Mouse (Mus musculus): ENCODE data around the gene Atxn2l.

The Atxn2l gene

DNA sequence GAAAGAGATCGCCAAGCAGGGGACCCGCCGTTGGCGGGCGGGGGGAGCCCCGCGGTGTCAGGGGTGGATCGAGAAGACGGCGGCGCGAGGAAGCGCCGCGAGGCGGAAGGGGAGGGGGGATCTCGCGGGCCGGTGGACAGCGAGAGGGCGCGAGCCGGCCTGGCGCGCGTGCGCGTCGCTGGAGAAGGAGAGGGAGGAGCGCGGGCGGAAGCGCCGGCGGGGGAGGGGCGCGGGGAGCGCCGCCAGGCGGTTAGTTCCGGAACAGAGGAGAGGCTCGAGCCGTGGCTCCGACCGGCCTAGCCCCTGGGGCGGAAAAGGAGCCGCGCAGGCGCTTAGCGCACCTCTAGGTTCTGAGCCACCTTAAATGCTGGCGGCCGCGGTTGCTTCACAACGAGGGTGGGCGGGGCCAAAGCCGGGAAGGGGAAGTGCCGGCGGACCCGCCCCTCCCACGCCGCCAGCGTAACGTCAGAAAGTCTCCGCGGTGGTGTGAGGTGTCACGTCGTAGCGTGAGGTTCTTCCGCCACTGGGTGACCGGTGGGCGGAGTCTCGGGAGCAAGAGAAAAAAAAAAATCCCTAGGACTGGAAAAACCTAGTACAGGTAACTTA is at the start of gene Atxn2l:
TSS of gene Atxn2l (minus strand) at position 165 of the 606 bp plus-strand sequence.
- peak; percentile 100 for DNase-seq (ENCODE audit: low read depth, low spot score)

- DNase-seq (ENCODE audit: low read depth, low spot score), result no peak
Measured at GRCm38 (mm10) chr7:126545631-126546030, 42.4 kb upstream of the Atxn2l start.

- DNase-seq (ENCODE audit: low read depth, low spot score), result no peak
Measured at GRCm38 (mm10) chr7:126541661-126542060, 38.4 kb upstream of the Atxn2l start.

DNA sequence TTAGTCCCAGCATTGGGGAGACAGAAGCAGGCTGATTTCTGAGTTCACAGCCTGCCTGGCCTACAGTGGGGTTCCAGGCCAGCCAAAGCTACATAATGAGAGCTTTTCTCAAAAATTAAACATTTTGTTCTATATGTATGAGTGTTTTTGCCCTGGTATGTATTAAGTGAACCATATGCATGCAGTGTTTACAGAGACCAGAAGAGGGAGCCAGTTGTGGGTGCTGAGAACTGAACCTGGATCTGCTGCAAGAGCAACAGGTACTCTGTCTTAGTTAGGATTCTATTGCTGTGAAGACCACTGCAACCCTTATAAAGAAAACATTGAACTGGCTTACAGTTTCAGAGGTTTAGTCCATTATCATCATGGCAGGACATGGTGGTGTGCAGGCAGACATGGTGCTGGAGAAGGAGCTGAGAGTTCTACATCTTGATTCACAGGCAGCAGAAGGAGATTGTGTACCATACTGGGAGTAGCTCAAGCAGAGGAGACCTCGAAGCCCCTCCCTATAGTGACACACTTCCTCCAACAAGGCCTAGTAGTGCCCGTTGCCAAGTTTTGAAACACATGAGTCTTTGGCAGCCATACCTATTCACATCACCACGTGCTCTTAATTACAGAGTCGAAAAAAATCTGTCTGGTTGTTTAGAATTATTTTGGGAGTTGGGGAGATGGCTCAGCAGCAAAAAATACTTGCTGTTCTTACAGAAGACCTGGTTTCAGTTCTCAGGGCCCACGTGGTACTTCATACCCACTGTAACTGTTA is 34.8 kb upstream of the Atxn2l start:
- peak; percentile 46 for DNase-seq (ENCODE audit: low read depth, low spot score)

DNA sequence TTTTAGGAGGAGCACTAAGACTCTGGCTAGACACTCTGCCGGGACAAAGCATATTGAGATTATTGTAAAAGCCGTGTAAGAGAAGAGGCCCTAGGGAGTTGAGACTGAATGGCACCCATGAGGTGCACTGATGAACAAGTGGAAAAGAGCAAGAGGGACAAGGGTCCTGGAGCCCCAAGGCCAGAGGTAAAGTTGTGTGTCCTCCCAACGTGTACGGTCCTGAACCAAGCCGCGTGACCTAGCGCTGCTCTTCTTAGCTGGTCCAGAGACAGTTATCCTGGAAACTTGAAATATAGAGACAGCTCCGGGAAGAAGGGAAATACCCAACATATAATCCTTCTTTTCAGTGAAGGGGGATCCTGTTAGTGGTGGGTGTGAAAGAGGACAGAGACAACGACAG is 33.2 kb upstream of the Atxn2l start:
- DNase-seq (ENCODE audit: low read depth, low spot score), result no peak

DNA sequence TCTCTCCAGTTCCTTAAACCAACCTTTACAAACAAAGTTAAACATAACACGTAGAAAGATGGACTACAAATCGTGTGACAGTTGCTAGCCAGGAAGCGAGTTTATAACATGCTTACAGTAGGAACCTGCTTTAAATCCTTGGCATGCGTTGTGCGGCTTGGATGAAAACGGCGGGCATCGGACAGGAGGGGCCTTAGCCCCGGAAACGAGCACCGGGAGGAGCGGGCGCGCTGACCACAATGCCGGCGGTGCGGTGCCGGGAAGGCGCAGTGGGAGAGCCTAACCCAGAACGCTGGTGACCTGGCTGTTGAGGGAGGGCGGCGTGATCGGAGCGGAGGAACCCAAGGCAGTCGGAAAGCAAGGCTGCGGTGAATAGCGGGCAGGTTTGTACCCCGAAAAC is 32.5 kb upstream of the Atxn2l start:
- DNase-seq (ENCODE audit: low read depth, low spot score), result peak; percentile 7

DNA sequence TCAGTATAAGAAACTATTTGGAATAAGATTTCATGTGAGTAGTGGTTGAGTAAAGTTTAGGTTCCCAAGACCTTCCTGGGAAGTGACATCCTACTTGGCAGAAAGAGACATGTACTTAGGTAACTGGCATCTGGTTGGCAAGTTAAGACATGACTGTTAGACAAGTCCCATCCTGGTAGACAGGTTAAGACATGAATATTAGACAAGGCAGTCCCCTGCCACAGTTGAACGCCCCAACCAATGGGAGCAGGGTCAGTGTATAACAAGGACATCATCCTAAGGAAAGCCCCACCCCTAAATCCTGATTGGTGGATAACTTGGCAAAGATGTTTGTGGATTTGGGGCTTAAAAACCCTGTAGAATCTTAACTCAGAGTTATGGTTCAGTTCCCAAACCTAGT is 30.2 kb upstream of the Atxn2l start:
- DNase-seq (ENCODE audit: low read depth, low spot score), result no peak

DNA sequence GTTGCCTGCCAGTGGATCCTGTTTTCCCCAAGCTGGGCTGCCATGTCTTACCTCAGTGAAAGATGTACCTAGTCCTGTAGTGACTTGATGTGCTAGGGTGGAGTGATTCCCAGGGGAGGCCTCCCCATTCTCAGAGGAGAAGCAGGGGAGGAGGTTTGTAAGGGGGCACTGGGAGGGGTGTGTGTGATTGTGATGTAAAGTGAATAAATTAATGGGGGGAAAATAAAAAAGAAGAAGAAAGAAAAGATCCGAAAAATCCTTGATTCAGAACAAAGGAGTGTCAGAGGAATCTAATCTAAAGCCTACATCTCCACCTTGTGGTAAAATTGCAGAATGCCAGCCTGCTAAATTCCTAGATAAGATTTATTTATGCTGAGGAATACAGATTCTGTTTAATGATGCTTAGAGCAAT is 24.9 kb upstream of the Atxn2l start:
- peak; percentile 81 for DNase-seq (ENCODE audit: low read depth, low spot score)

DNA sequence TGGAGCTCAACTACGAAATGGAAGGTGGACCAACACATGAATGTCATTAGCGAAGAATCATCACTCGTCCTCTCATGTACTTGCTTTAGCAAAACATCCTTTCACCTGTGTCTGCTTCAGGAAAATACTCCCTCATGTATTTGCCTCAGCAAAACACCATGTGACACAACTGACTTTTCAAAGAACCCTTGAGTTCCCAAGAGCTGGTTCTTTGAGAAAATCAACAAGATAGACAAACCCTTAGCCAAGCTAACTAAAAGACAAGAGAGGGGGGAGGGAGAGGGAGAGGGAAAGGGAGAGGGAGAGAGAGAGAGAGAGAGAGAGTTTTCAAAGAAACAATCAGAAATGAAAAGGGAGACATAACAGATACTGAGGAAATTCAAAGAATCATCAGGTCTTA is 20.1 kb upstream of the Atxn2l start:
- DNase-seq (ENCODE audit: low read depth, low spot score), result no peak

- DNase-seq (ENCODE audit: low read depth, low spot score), result peak; percentile 67
Measured at GRCm38 (mm10) chr7:126519513-126519912, 16.3 kb upstream of the Atxn2l start.

DNA sequence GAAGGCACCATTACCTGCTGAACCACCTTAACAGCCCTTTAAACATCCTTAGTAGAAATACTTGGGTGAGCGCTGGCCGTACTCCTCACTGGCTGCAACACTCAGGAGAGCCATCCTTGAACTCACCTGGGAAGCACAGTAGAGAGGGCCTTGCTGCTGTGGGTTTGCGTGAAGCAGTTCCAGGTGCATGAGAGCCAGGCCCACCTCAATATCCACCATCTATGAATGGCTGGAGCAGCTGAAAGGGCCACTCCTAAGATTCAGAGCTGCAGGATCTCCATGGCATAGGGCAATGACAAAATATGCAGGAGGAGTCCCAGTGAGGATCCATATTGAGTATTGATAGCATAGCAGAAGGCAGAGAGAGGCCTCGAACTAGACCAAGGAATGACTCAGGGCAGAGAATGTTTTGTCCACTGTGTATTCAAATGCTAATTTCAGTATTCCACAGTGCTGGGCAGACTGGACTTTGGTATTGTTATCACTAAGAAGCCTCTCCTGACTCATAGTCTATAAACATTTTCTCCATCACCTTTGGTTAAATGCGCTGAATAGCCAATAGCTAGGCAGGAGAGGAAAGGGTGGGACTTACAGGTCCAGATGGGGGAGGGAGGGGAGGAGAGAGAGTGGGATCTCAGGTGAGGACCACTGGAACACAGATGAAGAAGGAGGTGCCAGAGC is 15.2 kb upstream of the Atxn2l start:
- DNase-seq (ENCODE audit: low read depth, low spot score), result no peak

DNA sequence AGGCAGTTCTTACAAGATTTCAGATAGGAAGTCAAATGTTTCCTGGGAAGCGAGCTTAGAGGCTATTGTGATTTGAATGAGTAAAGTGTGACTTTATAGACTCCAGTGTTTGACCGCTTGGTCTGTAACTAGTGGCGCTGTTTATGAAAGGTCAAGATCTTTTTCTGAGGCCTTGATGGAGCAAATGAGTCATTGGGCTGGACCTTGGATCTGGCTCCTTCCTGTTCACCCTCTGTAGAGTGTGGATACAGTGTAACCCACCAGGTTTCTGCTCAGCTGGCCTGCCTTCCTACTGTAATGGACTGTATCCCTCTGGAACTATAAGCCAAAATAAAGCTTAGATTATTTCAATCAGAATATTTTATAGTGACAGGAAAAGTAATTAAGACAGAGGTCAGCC is 8.1 kb upstream of the Atxn2l start:
- DNase-seq (ENCODE audit: low read depth, low spot score), result no peak

DNA sequence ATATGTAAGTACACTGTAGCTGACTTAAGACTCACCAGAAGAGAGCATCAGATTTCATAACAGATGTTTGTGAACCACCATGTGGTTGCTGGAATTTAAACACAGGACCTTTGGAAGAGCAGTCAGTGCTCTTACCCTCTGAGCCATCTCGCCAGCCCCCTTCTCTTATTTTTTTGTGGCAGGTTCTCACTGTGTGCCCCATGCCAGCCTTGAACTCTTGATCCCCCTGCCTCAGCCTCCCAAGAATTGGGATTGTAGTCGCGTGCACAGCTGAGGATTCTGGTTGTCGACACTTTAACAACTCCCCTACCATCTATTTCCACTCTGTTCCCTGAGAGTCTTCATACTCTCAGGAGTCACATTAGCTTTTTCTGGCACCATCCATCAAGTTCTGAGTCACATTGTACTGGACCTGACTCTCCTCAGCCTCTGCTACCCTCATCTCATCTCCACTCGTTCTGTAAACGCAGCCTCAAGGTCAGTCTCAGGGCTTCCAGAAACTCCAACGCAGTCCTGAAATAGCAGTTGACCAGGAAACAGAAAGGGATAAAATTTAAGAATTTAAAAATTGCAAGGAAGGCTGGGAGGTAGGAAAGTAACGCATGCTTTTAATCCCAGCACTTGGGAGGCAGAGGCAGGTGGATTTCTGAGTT is 4.0 kb upstream of the Atxn2l start:
- DNase-seq (ENCODE audit: low read depth, low spot score), result no peak

GRCm38 (mm10) chr7:126504913-126505312 is 1.7 kb upstream of the Atxn2l start:
- no peak for DNase-seq (ENCODE audit: low read depth, low spot score)

- no peak for DNase-seq (ENCODE audit: low read depth, low spot score)
Measured at GRCm38 (mm10) chr7:126502751-126503150, 486 bp downstream of the Atxn2l start.

GRCm38 (mm10) chr7:126502023-126502741 is 1.1 kb downstream of the Atxn2l start:
- peak; percentile 98 for DNase-seq (ENCODE audit: low read depth, low spot score)

- no peak for DNase-seq (ENCODE audit: low read depth, low spot score)
Measured at GRCm38 (mm10) chr7:126501684-126502022, 1.6 kb downstream of the Atxn2l start.

DNA sequence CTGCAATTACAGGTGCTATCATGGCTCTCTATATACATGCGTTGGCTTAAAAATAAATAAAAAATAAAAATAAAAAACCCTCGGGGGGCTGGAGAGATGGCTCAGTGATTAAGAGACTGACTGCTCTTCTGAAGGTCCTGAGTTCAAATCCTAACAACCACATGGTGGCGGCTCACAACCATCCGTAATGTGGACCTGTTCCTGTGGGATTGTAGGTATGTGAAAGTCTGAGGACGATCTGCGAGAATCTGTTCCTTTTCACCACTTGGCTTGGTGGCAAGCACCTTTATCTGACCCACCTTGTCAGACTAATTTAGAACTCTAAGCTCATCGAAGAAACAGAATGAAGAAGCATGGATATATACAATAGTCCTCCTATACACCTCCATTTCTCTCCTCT is 3.8 kb downstream of the Atxn2l start:
- DNase-seq (ENCODE audit: low read depth, low spot score), result no peak

GRCm38 (mm10) chr7:126497966-126498365 is 5.3 kb downstream of the Atxn2l start:
- no peak for DNase-seq (ENCODE audit: low read depth, low spot score)

DNA sequence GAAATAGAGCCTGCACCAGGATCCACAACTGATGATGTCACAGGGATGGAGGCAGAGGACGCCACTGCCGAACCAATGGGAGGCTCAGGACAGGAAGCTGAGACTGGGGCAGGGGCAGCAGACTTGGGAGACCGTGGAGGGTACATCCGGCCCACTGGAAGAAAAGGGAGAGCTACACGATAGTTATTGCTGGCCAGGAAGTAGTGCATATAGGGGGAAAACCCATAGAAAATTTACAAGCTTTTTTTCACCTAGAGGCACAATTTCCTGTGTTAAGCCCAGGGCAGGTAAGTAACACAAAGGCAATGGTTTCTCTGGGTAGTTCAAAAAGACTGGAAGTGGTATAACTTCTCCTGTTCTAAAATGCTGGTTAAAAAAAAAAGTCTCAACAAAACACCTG is 6.8 kb downstream of the Atxn2l start:
- DNase-seq (ENCODE audit: low read depth, low spot score), result no peak

DNA sequence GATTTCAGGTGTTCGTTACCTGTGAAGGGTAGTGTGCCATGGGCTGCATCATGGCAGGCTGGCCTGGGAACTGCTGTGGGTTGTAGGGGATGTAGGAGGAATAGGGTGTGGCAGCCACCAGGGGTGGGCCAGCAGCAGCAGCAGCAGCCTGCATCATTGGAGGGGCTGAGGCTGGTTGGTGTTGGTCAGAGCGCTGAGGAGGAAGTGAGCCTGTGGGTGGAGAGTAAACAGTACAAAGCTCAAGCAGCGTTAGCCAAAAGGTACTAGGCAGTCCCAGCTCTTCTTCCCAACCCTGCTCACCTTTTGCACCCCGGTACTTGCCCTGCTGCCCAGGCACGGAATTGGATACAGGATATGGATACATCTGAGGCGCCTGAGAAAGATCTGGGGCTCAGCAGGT is 9.1 kb downstream of the Atxn2l start:
- DNase-seq (ENCODE audit: low read depth, low spot score), result no peak

DNA sequence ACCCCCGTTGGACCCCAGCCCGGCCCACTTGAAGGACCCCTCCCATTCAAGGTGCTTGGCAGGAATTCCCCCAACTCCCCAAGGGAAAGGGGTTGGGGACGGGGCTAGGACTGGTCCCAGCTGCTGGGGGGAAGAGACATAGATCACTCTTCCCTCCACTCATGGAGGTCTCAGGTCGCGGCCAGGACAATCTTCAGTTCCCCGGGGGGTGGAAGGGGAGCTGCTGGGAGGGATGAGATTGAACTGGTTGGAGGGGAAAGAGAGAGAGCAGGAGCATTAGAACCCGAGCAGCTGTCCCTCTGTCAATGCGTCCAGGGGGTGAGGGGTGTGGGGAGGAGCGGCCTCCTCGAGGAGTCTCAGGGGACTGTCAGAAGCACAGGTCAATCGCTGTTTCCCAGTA is 11.3 kb downstream of the Atxn2l start:
- no peak for DNase-seq (ENCODE audit: low read depth, low spot score)

Data from brain, adult 2 months (tissue).